Mouse (Mus musculus) layer of hippocampus, adult 8-10 months (tissue): ENCODE measurements around the gene Rnf26. TPM values are rescaled to one million over a fixed set of nuclear protein-coding genes. Genes with fewer than 3 reads are reported as not detected.

Source experiments
- DNase-seq, 2 experiments: peaks; one replicate each; pipeline ENCODE4 v3.0.0; 2022; ENCODE audit warnings: low spot score in 2 of 2
- total RNA-seq, 4 experiments: library from RNA; stranded (reverse); gene quantifications; 2 replicates each; pipeline ENCODE4 v1.2.4; 2022

The Rnf26 gene
- 10 to 100 TPM; 27.2 to 31.7 (median 28.4) TPM for total RNA-seq

- DNase-seq: peak; percentile 96 to 97
These were observed at the start of gene Rnf26, which contains the start of gene Gm49380 for GRCm38 (mm10) chr9:44113105-44113789. Gene Rnf26 (minus strand): TSS chr9:44113517. Gene Gm49380 (minus strand): TSS chr9:44113500.

GRCm38 (mm10) chr9:44159886-44160285 is 46.6 kb upstream of the Rnf26 start:
- no peak for DNase-seq

GRCm38 (mm10) chr9:44147290-44147689 is 34.0 kb upstream of the Rnf26 start:
- no peak for DNase-seq

- no peak for DNase-seq
These were observed 31.4 kb upstream of the Rnf26 start for GRCm38 (mm10) chr9:44144718-44145060.

GRCm38 (mm10) chr9:44144023-44144717 is 30.9 kb upstream of the Rnf26 start:
- DNase-seq: no peak

- DNase-seq: no peak
These were observed 30.1 kb upstream of the Rnf26 start for GRCm38 (mm10) chr9:44143421-44143820.

- no peak for DNase-seq
These were observed 28.6 kb upstream of the Rnf26 start for GRCm38 (mm10) chr9:44141951-44142350.

- no peak for DNase-seq
These were observed 24.5 kb upstream of the Rnf26 start for GRCm38 (mm10) chr9:44137846-44138245.

- no peak for DNase-seq
These were observed 22.6 kb upstream of the Rnf26 start for GRCm38 (mm10) chr9:44135731-44136411.

GRCm38 (mm10) chr9:44134851-44135730 is 21.8 kb upstream of the Rnf26 start:
- no peak for DNase-seq

- no peak for DNase-seq
These were observed 21.0 kb upstream of the Rnf26 start, which contains the start of gene Mcam for GRCm38 (mm10) chr9:44134101-44134850. Gene Mcam (plus strand): TSS chr9:44134469.

- DNase-seq: no peak
These were observed 20.0 kb upstream of the Rnf26 start for GRCm38 (mm10) chr9:44133287-44133686.

- no peak for DNase-seq
These were observed 18.9 kb upstream of the Rnf26 start for GRCm38 (mm10) chr9:44132200-44132599.

- DNase-seq: no peak
These were observed 17.9 kb upstream of the Rnf26 start for GRCm38 (mm10) chr9:44131276-44131590.

- DNase-seq: peak in 1 of 2 experiments; percentile 53
These were observed 17.4 kb upstream of the Rnf26 start for GRCm38 (mm10) chr9:44130581-44131275.

GRCm38 (mm10) chr9:44130034-44130433 is 16.7 kb upstream of the Rnf26 start:
- DNase-seq: no peak

GRCm38 (mm10) chr9:44129633-44130032 is 16.3 kb upstream of the Rnf26 start:
- DNase-seq: no peak

GRCm38 (mm10) chr9:44127351-44127801 is 14.1 kb upstream of the Rnf26 start:
- DNase-seq: no peak

GRCm38 (mm10) chr9:44126746-44127145 is 13.4 kb upstream of the Rnf26 start:
- no peak for DNase-seq
